18 mouse cellular contexts compared by ENCODE assay signal in genomic region chr1:142624303-142624702, GRCm38 (mm10).
DNase-seq lines count a peak whose midpoint lies in the region; TF ChIP-seq lines count a peak whose summit lies in the region.
"Had no signal": no experiment of that assay in that cellular context is flagged by ENCODE, and none has a peak within 500 bp of the region (broad histone marks: within the 10 kb centered on the region; RNA-seq: fewer than 3 reads in every experiment).

No protein-coding gene starts in this region.

- DNase-seq in kidney, adult 2 months = peak; percentile 92
- DNase-seq in kidney, postnatal 4 days = no peak
- peak; percentile 3 for DNase-seq in layer of hippocampus, adult 9-11 months
- DNase-seq in layer of hippocampus, adult 11-12 months (ENCODE audit: low spot score) = no peak
- DNase-seq in brain, embryonic 14.5 days (ENCODE audit: low read depth) = peak; percentile 71
- DNase-seq in gastrocnemius, postnatal 10 days = no peak
- DNase-seq in neural tube, embryonic 10.5 days (ENCODE audit: extremely low spot score, low spot score) = no peak
- DNase-seq: adrenal gland, postnatal 10 days; cerebellum, adult 18-20 months; cerebellum, adult 9-11 months; cerebellum, postnatal 36 days; gastrocnemius, adult 2 months; heart, adult 18-20 months; heart, postnatal 14 days had no signal

- H3K4me1 ChIP-seq in kidney, adult 2 months (ENCODE audit: control insufficient read depth, insufficient read depth, low read length) = no peaks in the 10 kb centered on the region
- H3K4me1 ChIP-seq: forebrain, embryonic 13.5 days; heart, embryonic 15.5 days; hindbrain, embryonic 13.5 days had no signal

- 13% methylated on average over 4 of the region's 4 CpGs for WGBS in kidney, adult 2 months

- no peak overlapping the region for H3K27ac ChIP-seq in kidney, adult 2 months (ENCODE audit: insufficient read depth, low read depth, low read length)
- H3K27ac ChIP-seq: forebrain, embryonic 13.5 days; gastrocnemius, adult 2 months; heart, embryonic 15.5 days; hindbrain, embryonic 13.5 days; hindbrain, postnatal 0 days had no signal

- H3K36me3 ChIP-seq in kidney, adult 2 months (ENCODE audit: control insufficient read depth, insufficient read depth, low read length) = no peaks in the 10 kb centered on the region
- H3K36me3 ChIP-seq: heart, embryonic 15.5 days; hindbrain, embryonic 13.5 days had no signal

- H3K27me3 ChIP-seq in kidney, adult 2 months (replicated peaks; ENCODE audit: control insufficient read depth, insufficient read depth, low read length) = no peaks in the 10 kb centered on the region
- H3K27me3 ChIP-seq: forebrain, embryonic 13.5 days; heart, embryonic 15.5 days; hindbrain, embryonic 13.5 days had no signal

- TF ChIP-seq POLR2A in kidney, adult 2 months (IDR thresholded peaks at IDR 0.05; ENCODE audit: low read depth, low read length) = no peak
- no peak for TF ChIP-seq POLR2A in brain, embryonic 14.5 days (IDR thresholded peaks at IDR 0.05; ENCODE audit: borderline replicate concordance, extremely low read depth, insufficient read depth, insufficient read length, poor library complexity, severe bottlenecking)

- no peak for TF ChIP-seq CTCF in kidney, adult 2 months (conservative IDR thresholded peaks at IDR 0.05; ENCODE audit: insufficient read depth, insufficient read length, low read depth, low read length)
- TF ChIP-seq CTCF in brain, embryonic 14.5 days (IDR thresholded peaks at IDR 0.05; ENCODE audit: borderline replicate concordance, extremely low read depth, insufficient read depth, insufficient read length) = no peak

- H3K4me3 ChIP-seq in kidney, adult 2 months (ENCODE audit: insufficient read depth, low read depth, low read length) = no peak overlapping the region
- H3K4me3 ChIP-seq: forebrain, embryonic 13.5 days; gastrocnemius, adult 2 months; heart, embryonic 15.5 days; hindbrain, embryonic 13.5 days had no signal

Comparison
In these comparisons a context has a peak if more than half of its experiments do, and no peak if none do; other contexts are left out.
1. DNase-seq: peak in kidney, adult 2 months (single experiment), layer of hippocampus, adult 9-11 months (single experiment) and brain, embryonic 14.5 days (single experiment); none in kidney, postnatal 4 days (0 of 2), layer of hippocampus, adult 11-12 months (single experiment), gastrocnemius, postnatal 10 days (single experiment) and neural tube, embryonic 10.5 days (single experiment).